Mouse (Mus musculus): Measurements from ENCODE around the gene Gzmm. TPM values are rescaled to one million over a fixed set of nuclear protein-coding genes. Genes with fewer than 3 reads are reported as not detected.

The Gzmm gene
- polyA plus RNA-seq, 1 experiment from 2014 or later = 0.13 TPM

- no peak for TF ChIP-seq EP300 (IDR thresholded peaks at IDR 0.05; ENCODE audit: low read depth)
- no peak for TF ChIP-seq CTCF (IDR thresholded peaks at IDR 0.05; ENCODE audit: low read depth)
- no peak overlapping the region for H3K4me2 ChIP-seq (ENCODE audit: low read depth, low read length)
- no peak for ATAC-seq
- H3K4me3 ChIP-seq (ENCODE audit: low read depth, low read length) = no peak overlapping the region
- peaks cover 49% of the 10 kb centered on the region for H3K36me3 ChIP-seq (replicated peaks; ENCODE audit: insufficient read depth, low read length)
- no peak for DNase-seq
- no peaks in the 10 kb centered on the region for H3K9me3 ChIP-seq (ENCODE audit: low read length)
- no peak overlapping the region for H3K27ac ChIP-seq (ENCODE audit: low read depth)
- H3K27me3 ChIP-seq (ENCODE audit: insufficient read depth, low read length) = no peaks in the 10 kb centered on the region
- WGBS (ENCODE audit: insufficient replicate concordance) = 97% methylated on average over 6 of the region's 6 CpGs
- H3K4me1 ChIP-seq (ENCODE audit: insufficient read depth) = peaks cover 19% of the 10 kb centered on the region
- no peak overlapping the region for H3K9ac ChIP-seq (replicated peaks)
These were observed 1.3 kb upstream of the Gzmm start for GRCm38 (mm10) chr10:79687513-79687912.

GRCm38 (mm10) chr10:79689178-79689577 is 358 bp downstream of the Gzmm start:
- TF ChIP-seq EP300 (IDR thresholded peaks at IDR 0.05; ENCODE audit: low read depth) (no peak), CTCF (IDR thresholded peaks at IDR 0.05; ENCODE audit: low read depth) (no peak)
- Histone ChIP-seq H3K27ac (ENCODE audit: low read depth) (no peak overlapping the region), H3K27me3 (ENCODE audit: insufficient read depth, low read length) (no peaks in the 10 kb centered on the region), H3K4me3 (ENCODE audit: low read depth, low read length) (no peak overlapping the region), H3K9me3 (ENCODE audit: low read length) (no peaks in the 10 kb centered on the region), H3K4me1 (ENCODE audit: insufficient read depth) (peaks cover 6% of the 10 kb centered on the region), H3K4me2 (ENCODE audit: low read depth, low read length) (no peak overlapping the region), H3K36me3 (replicated peaks; ENCODE audit: insufficient read depth, low read length) (peaks cover 49% of the 10 kb centered on the region), H3K9ac (replicated peaks) (no peak overlapping the region)
- 84% methylated on average over 3 of the region's 3 CpGs for WGBS (ENCODE audit: insufficient replicate concordance)
- ATAC-seq (no peak), DNase-seq (no peak)

- no peak for ATAC-seq
- Histone ChIP-seq H3K9me3 (ENCODE audit: low read length) (no peaks in the 10 kb centered on the region), H3K36me3 (replicated peaks; ENCODE audit: insufficient read depth, low read length) (peaks cover 23% of the 10 kb centered on the region), H3K9ac (replicated peaks) (no peak overlapping the region), H3K4me1 (ENCODE audit: insufficient read depth) (peaks cover 14% of the 10 kb centered on the region), H3K4me2 (ENCODE audit: low read depth, low read length) (no peak overlapping the region), H3K4me3 (ENCODE audit: low read depth, low read length) (no peak overlapping the region), H3K27me3 (ENCODE audit: insufficient read depth, low read length) (no peaks in the 10 kb centered on the region), H3K27ac (ENCODE audit: low read depth) (no peak overlapping the region)
- WGBS (ENCODE audit: insufficient replicate concordance) = 94% methylated on average over 2 of the region's 2 CpGs
- no peak for TF ChIP-seq EP300 (IDR thresholded peaks at IDR 0.05; ENCODE audit: low read depth)
- peak; percentile 51 for TF ChIP-seq CTCF (IDR thresholded peaks at IDR 0.05; ENCODE audit: low read depth)
- no peak for DNase-seq
These were observed 3.2 kb downstream of the Gzmm start for GRCm38 (mm10) chr10:79691986-79692548.

- H3K4me2 ChIP-seq (ENCODE audit: low read depth, low read length) = no peak overlapping the region
- ATAC-seq (no peak), DNase-seq (no peak)
- no peaks in the 10 kb centered on the region for H3K9me3 ChIP-seq (ENCODE audit: low read length)
- 66% methylated on average over 12 of the region's 12 CpGs for WGBS (ENCODE audit: insufficient replicate concordance)
- TF ChIP-seq CTCF (IDR thresholded peaks at IDR 0.05; ENCODE audit: low read depth) = no peak
- TF ChIP-seq EP300 (IDR thresholded peaks at IDR 0.05; ENCODE audit: low read depth) = no peak
- no peaks in the 10 kb centered on the region for H3K27me3 ChIP-seq (ENCODE audit: insufficient read depth, low read length)
- H3K36me3 ChIP-seq (replicated peaks; ENCODE audit: insufficient read depth, low read length) = peaks cover 6% of the 10 kb centered on the region
- H3K9ac ChIP-seq (replicated peaks) = no peak overlapping the region
- H3K4me1 ChIP-seq (ENCODE audit: insufficient read depth) = peaks cover 17% of the 10 kb centered on the region
- no peak overlapping the region for H3K4me3 ChIP-seq (ENCODE audit: low read depth, low read length)
- H3K27ac ChIP-seq (ENCODE audit: low read depth) = no peak overlapping the region
These were observed 5.0 kb downstream of the Gzmm start for GRCm38 (mm10) chr10:79693580-79694378.

GRCm38 (mm10) chr10:79694379-79694655 is 5.5 kb downstream of the Gzmm start:
- Histone ChIP-seq H3K27ac (ENCODE audit: low read depth) (no peak overlapping the region), H3K27me3 (ENCODE audit: insufficient read depth, low read length) (no peaks in the 10 kb centered on the region), H3K4me3 (ENCODE audit: low read depth, low read length) (no peak overlapping the region), H3K36me3 (replicated peaks; ENCODE audit: insufficient read depth, low read length) (peaks cover under 1% of the 10 kb centered on the region; the same call in 1 of the 2 replicates), H3K4me2 (ENCODE audit: low read depth, low read length) (no peak overlapping the region), H3K4me1 (ENCODE audit: insufficient read depth) (peaks cover 17% of the 10 kb centered on the region), H3K9ac (replicated peaks) (no peak overlapping the region), H3K9me3 (ENCODE audit: low read length) (no peaks in the 10 kb centered on the region)
- DNase-seq (no peak), ATAC-seq (no peak)
- no peak for TF ChIP-seq CTCF (IDR thresholded peaks at IDR 0.05; ENCODE audit: low read depth)
- TF ChIP-seq EP300 (IDR thresholded peaks at IDR 0.05; ENCODE audit: low read depth) = no peak
- WGBS (ENCODE audit: insufficient replicate concordance) = 80% methylated on average over 6 of the region's 6 CpGs

DNA sequence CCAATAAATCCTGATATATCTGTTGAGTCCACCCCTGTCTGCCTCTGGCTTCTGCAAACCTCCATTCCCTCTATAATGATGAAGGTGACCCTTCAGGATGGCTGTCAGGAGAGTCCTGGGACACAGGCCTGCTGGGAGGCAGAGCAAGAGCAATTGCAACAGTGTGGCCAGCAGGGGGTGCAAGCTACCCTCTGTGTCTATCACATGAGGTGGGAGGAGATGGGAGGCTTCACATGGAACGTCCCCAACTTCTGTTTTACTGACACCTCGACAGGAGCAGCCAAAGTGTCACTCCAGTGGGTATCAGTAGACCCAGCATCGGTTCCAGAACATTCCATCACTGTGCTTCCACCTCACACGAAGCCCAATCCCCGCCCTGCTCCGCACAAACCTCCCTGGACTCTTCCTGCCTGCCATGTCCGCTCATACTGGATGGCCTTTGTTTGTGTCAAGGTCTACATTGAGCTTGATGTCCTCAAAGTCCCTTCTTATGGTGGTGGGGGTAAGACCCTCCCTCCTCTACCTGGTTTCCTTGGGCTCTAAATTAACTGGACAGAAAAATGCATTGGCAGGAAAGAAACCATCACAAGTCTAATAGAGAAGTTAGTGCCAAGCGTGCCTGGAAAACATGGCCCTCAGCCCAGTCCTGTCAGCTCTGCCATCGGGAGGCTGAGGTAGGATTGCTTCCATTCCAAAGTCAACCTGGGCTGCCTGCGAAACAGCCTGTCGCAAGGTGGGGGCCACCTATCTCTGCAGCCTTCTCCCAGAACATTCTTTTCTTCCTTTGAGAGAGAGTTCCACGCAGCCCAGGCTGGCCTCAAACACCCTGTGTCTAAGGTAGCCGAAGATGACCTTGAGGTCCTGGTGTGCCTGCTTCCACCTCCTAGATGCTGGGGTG is 6.7 kb downstream of the Gzmm start:
- Histone ChIP-seq H3K9ac (replicated peaks) (peak overlapping the region; percentile 26; the same call in 1 of the 2 replicates), H3K4me1 (ENCODE audit: insufficient read depth) (peaks cover 17% of the 10 kb centered on the region), H3K27ac (ENCODE audit: low read depth) (peak overlapping the region; percentile 48), H3K4me2 (ENCODE audit: low read depth, low read length) (peak overlapping the region; percentile 40; the same call in 1 of the 2 replicates), H3K27me3 (ENCODE audit: insufficient read depth, low read length) (no peaks in the 10 kb centered on the region), H3K4me3 (ENCODE audit: low read depth, low read length) (no peak overlapping the region), H3K9me3 (ENCODE audit: low read length) (no peaks in the 10 kb centered on the region), H3K36me3 (replicated peaks; ENCODE audit: insufficient read depth, low read length) (no peaks in the 10 kb centered on the region)
- DNase-seq (peak; percentile 90), ATAC-seq (peak; percentile 70)
- TF ChIP-seq EP300 (IDR thresholded peaks at IDR 0.05; ENCODE audit: low read depth) = no peak
- TF ChIP-seq CTCF (IDR thresholded peaks at IDR 0.05; ENCODE audit: low read depth) = peak; percentile 98
- 55% methylated on average over 13 of the region's 13 CpGs for WGBS (ENCODE audit: insufficient replicate concordance)
